Mouse (Mus musculus) testis, postnatal 10 days (tissue): ENCODE data around the gene Limch1.

Experiments
- DNase-seq: peaks from one replicate; pipeline ENCODE4 v3.0.0; 2021; ENCODE audit warnings: low spot score

Gene Limch1

DNA sequence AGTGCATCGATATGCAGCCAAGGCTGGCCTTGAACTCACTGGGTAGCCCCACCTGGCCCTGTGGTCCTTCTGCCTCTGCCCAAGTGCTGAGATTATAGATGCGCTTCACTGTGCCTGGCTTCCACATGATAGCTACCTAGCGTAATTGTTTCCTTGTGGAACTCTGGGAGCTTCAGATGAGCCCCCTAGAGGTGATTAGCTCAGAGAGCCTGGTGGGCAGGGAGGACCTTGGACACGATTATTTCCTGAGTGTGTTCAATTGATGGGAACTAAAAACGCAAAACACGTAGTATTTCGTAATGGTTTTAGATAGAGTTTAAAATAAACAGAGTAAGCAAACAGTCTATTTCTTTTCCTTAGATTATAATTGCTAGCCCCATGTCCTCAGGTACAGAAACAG, 287.0 kb downstream of the Limch1 start:
- no peak for DNase-seq

DNA sequence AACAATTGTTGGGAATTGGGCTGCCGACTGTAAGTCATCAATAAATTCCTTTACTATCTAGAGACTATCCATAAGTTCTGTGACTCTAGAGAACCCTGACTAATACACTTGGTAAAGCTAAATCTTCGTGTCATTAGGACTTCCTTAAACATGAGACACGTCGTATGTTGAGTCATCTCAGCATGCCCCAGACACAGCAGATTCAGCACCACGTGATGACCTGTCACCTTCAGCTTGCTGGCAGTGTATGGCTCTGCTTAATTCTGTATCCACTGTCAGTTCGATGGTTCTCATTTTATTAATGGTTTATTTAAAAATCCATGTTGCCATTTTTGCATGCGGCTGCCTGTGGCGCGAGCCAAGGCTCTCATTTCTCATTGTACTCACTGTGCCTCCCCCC, 298.3 kb downstream of the Limch1 start:
- DNase-seq, result no peak

DNA sequence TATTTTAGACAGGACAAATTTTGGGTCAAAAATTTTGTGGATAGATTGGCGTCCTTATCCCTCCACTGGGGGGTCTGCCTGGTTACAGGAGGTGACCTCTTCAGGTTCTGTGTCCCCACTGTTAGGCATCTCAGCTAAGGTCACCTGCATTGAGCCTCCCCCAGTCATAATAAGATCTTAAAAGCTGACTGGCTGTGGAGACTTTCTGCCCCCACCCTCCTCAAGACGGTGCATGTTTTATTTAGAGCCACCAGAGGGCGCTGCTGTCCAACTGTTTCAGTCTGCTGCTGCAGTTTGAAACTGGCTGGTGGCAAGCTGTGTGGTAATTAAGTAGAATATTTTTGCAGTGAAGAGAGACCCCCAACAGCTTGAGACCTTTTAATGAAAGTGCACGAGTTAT, 302.4 kb downstream of the Limch1 start:
- peak; percentile 59 for DNase-seq

- no peak for DNase-seq
Measured at GRCm38 (mm10) chr5:67057803-67058202, 312.2 kb downstream of the Limch1 start.

- DNase-seq, result no peak
Measured at GRCm38 (mm10) chr5:67060519-67060918, 314.9 kb downstream of the Limch1 start.

- no peak for DNase-seq
Measured at GRCm38 (mm10) chr5:67063596-67063995, 318.0 kb downstream of the Limch1 start.

- DNase-seq, result no peak
Measured at GRCm38 (mm10) chr5:67083117-67083516, 337.5 kb downstream of the Limch1 start.

GRCm38 (mm10) chr5:67090856-67091255, 345.2 kb downstream of the Limch1 start:
- no peak for DNase-seq

DNA sequence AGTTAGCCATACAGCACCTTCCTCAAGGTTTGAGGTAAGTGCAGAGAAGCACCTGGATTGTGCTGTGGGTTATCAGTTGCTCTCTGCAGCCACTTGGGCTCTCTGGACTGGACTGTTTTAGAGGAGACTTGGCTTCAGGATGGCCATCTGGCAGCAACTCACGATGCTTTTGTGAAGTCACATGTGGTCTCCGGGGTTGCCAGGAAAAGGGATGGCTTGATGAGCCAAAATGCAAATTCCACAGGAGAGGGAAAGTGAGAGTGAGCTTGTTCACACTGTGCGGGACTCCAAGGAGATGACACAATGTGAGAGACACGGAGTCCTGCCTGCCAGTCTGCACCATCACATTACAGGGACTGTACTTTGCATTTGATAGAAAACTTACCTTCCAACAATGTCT, 346.1 kb downstream of the Limch1 start:
- no peak for DNase-seq

- no peak for DNase-seq
Measured at GRCm38 (mm10) chr5:67093991-67094390, 348.4 kb downstream of the Limch1 start.

DNA sequence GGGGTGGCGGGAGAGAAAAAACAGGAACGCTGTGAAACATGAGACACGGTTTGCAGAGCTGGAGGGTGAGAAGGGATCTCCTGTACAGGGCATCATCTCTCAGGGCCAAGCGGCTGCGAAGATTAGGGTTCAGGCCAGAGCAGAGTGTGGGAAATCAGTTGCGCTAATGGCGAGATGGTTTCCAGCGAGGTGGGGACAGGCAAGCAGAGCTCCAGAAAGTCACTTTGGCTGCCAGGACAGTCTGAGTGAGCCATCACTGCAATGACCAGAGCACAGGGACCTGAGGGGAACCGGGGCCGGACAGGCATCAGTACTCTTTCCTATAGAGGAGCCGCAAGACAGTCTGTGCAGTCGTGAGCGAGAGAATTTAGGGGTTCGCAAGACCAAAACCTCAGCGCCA, 349.5 kb downstream of the Limch1 start:
- DNase-seq, result no peak

- no peak for DNase-seq
Measured at GRCm38 (mm10) chr5:67095651-67096377, 350.2 kb downstream of the Limch1 start.

- DNase-seq, result peak; percentile 43
Measured at GRCm38 (mm10) chr5:67096378-67096771, 350.7 kb downstream of the Limch1 start.

- no peak for DNase-seq
Measured at GRCm38 (mm10) chr5:67097106-67098050, 351.8 kb downstream of the Limch1 start.

DNA sequence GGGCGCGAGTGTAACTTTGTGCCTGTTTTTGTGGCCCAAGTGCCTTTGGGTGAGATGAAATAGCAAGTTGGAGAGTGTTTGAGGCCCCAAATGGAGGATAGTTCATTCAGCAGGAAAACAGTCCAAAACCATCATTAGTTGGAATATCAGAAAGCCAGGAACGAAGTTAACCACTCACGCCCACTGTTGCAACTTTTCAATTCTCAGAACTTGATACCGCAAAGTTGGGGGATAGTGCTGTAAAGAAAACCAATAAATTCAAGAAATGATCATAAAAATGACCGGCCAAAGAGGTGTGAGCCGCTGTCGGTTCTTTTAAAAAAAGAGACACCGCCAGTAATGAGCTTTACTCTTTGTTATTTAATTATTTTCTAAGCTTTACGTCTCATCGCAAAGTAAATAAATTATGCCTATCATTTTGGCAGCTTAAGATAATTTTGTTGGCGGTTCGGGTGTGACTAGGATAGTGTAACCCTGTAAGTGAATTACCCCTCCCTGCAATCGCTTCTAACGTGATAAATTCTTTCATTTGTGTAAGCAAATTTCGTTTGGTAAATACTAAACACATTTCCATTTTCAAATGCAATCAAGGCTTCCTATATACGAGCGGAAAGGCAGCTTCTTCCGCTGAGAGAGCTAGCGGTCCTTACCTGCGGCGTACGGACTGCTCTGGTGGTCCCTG, 352.6 kb downstream of the Limch1 start:
- no peak for DNase-seq

DNA sequence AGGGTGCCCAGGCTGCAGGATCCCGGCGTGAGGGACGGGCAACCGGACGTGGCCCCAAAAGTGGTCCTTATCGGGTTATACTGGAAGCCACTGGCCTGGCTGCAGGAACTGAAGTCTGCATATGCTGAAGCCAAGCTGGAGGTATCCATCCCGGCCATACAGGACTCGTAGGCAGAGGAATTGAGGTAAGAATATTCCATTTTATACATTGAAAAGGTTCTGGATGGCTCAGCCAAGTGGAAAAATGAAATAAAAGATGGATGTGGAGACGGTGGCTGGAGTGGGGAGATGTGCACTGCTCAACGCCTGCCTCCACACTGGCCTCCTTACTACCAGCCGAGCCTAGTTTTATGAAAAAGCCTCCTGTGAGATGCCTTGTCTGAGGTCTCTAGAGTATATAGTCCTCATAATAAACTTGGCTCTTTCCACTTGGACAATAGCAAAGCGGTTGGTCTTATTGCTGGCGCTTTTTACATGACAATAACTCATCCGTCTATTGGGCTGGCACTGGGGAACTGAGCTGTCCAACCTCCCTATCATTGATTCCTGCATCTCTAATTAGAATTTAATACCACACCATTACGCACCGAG, 353.2 kb downstream of the Limch1 start, which contains the start of gene Phox2b:
Gene Phox2b, minus strand, starts transcription at position 569 of the 591 bp plus-strand sequence.
- DNase-seq, result no peak

DNA sequence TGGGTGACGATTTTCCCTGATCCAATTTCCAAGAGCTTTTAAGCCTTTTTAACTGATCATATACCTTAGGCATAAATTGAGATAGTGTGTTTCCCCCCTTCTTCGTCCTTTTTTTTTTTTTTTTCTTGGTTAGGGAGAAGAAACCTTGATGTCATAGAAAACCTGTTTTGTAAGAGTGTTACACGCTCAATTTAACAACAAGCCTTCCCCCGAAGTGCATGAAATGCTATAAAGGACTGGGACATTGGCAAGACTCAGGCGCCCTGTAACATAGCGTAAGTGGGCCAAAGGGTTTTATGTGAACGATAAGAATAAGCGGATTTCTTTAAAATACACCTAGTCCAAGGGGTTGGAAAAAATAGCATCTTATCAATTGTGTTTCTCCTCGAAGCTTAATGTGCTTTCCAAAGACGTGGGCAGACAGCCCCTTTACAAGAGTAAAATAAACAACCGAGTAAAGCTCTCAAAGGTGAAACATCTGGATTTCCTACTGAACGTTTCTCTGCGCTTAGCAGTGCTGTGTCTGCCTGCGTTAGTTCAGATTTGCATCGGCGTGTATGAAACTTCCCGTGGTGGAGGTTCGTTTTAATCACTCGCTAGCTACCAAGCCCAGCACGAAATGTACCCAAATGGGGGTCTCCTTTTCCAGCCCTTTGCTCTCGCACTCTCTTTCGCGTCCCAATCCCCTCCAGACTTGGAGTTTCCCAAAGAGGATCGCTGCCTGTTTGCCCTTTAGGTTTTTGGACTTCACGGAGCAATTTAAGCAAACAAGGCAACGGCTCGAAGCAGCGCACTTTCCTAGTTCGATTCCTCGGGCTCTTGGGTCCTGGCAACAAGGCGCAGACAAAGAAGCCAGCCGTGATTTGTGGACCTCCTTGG, 354.0 kb downstream of the Limch1 start:
- DNase-seq, result no peak

DNA sequence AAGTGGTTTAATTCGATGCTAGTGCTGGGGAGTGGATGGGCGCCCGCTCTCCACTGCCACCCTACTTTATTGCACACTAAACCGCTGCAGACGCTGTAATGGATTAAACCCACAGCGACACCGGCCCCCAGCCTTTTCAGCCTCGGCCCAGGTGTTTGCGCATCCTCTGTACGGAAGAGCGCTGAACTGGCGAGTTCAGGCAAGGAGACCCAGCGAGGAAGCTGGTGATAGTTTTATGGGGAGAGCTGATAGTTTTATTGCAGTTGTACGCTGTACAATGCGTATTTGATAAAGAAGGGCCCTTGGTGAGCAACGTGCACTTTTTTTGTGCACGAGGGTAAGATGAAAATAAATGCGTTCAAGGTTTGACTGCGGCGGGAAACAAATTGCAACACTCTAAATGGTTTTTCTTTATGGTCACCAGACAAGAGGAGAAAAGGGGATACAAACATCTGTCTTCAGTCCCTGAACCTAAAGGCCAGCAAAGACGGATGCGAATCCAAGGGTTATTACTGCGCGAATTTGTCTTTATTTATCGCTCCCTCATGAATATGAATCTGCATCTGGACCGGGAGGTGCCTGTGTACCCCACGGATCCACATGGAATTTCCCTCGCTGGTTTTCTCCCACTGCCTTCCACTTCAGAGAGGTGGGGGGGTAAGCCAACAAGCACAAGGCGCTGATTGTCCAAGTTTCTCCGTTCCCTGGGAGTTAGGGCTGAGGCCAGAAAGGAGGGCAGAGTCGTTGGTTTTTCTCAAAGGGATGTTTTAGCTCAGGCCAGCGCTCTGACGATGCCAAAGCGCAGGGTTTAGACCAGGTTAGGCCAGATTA, 355.2 kb downstream of the Limch1 start:
- no peak for DNase-seq

DNA sequence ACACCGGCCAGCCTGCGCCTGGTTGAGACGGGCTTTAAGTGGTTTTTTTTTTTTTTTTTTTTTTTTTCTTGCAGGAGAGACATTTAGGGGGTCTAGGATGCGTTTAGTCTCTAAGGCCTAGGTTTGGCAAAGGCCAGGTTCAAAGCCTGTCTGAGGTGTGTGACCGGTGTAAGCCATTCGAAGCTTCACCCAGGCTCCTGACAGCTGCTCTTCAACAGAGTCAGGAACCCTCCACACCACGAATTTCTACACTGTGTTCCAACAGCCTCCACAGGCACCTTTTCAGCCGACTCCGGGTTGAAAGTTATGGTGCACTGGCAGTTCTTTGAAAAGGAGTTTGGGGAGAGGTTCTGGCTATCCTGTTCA, 355.8 kb downstream of the Limch1 start:
- DNase-seq, result no peak
